Mouse (Mus musculus) ES-E14 (cell line): ENCODE data around the gene Apbb2. TPM values are rescaled to one million over a fixed set of nuclear protein-coding genes. Genes with fewer than 3 reads are reported as not detected.

ENCODE experiments used
- DNase-seq: peaks from one replicate; pipeline ENCODE4 v3.0.0-alpha.2; 2013; ENCODE audit warnings: low read depth, low spot score
- H3K27ac ChIP-seq: 2 replicates; pipeline ENCODE4 v1.5.1; 2012; ENCODE audit warnings: low read depth, mild to moderate bottlenecking, low read length, moderate library complexity, mixed read lengths; ENCODE audit not compliant: poor library complexity, insufficient read depth, severe bottlenecking
- H3K36me3 ChIP-seq: 2 replicates; pipeline ENCODE4 v1.6.1; 2012; ENCODE audit warnings: mild to moderate bottlenecking, low read length, moderate library complexity, mixed read lengths; ENCODE audit not compliant: control insufficient read depth, poor library complexity, insufficient read depth, severe bottlenecking
- H3K4me1 ChIP-seq, 2 experiments: fragments of 150-350 bp in 1 of 2; sonication (generic) in 1 of 2; 2 replicates each; pipeline ENCODE4 v1.6.1; 2012; ENCODE audit warnings: low read length in 2 of 2, mild to moderate bottlenecking in 1 of 2, mixed read lengths in 1 of 2; ENCODE audit not compliant: control insufficient read depth in 2 of 2, insufficient read depth in 2 of 2, poor library complexity in 1 of 2
- H3K4me3 ChIP-seq, 2 experiments: fragments of 150-350 bp in 1 of 2; sonication (generic) in 1 of 2; 2 replicates each; pipeline ENCODE4 v1.5.1; 2012; ENCODE audit warnings: low read length in 2 of 2, low read depth in 1 of 2, mild to moderate bottlenecking in 1 of 2, mixed read lengths in 1 of 2; ENCODE audit not compliant: insufficient read depth in 1 of 2, poor library complexity in 1 of 2, severe bottlenecking in 1 of 2
- H3K9ac ChIP-seq: 2 replicates; pipeline ENCODE4 v1.6.1; 2012; ENCODE audit warnings: low read depth, mild to moderate bottlenecking, low read length, mixed read lengths; ENCODE audit not compliant: poor library complexity, insufficient read depth, severe bottlenecking
- H3K9me3 ChIP-seq: fragments of 150-350 bp; sonication (generic); 2 replicates; pipeline ENCODE4 v1.6.1; 2012; ENCODE audit warnings: low read depth, mild to moderate bottlenecking, low read length; ENCODE audit not compliant: control insufficient read depth, insufficient read depth
- CHD2 ChIP-seq: IDR thresholded peaks from 2 replicates; pipeline ENCODE4 v1.6.1; 2014; ENCODE audit warnings: mild to moderate bottlenecking, low read depth, low read length, inconsistent platforms
- HCFC1 ChIP-seq: IDR thresholded peaks from 2 replicates; pipeline ENCODE4 v1.6.1; 2012; ENCODE audit warnings: low read length, inconsistent platforms, borderline replicate concordance; ENCODE audit not compliant: insufficient read depth
- MAFK ChIP-seq: IDR thresholded peaks from 2 replicates; pipeline ENCODE4 v1.6.1; 2014; ENCODE audit warnings: mild to moderate bottlenecking, low read depth, low read length, inconsistent platforms; ENCODE audit not compliant: insufficient read depth
- ZC3H11A ChIP-seq: IDR thresholded peaks from 2 replicates; pipeline ENCODE4 v1.6.1; 2012; ENCODE audit warnings: low read depth, mild to moderate bottlenecking, inconsistent platforms, low read length, borderline replicate concordance
- ZNF384 ChIP-seq: IDR thresholded peaks from 2 replicates; pipeline ENCODE4 v1.6.1; 2012; ENCODE audit warnings: low read depth, low read length, inconsistent platforms
- in situ Hi-C, 2 experiments: fragments of 600-800 bp; cut with MboI; formaldehyde crosslinking; loops; one replicate each; pipeline ENCODE4 v1.15.1; 2025; ENCODE audit warnings: low sequenced_read_pairs in 2 of 2, inconsistent platforms in 1 of 2; ENCODE audit not compliant: unreplicated experiment in 2 of 2
- total RNA-seq: library from RNA; depleted of rRNA; stranded (reverse); fragments of 300-350 nt; gene quantifications from 2 replicates; pipeline ENCODE4 v1.2.3, GENCODE M21; 2012

Gene Apbb2
- total RNA-seq, 1 experiment = 15.3 TPM

DNA sequence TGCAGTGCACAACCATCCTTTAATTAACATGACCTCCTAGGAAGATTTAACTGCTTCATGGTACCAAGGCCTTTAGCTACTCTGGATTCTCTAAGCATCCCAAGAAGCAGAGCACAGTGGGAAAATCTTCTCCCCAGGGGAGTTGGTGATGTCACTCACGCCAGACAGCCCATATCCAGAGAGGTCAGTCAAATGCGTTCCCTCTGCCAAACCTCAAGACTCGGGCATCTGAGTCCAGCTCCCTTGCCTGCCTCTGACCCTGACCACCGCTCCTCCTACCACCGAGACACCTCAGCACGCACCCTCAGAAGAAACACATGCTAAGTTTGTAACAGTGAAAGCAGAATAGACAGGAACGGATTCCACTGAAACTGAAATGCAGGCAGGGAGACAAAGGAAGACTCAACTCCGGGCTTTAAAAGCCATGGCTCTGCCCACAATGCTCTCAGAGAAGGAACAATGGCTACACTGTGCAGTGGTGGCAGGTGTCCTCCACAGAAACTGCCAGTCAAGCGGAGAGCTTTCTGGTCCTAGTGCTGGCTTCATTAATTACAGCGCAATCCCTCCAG, 72.9 kb downstream of the Apbb2 start:
- TF ChIP-seq HCFC1 (no peak), MAFK (no peak), ZNF384 (no peak), ZC3H11A (no peak), CHD2 (no peak)
- in situ Hi-C loops = no loop called here

DNA sequence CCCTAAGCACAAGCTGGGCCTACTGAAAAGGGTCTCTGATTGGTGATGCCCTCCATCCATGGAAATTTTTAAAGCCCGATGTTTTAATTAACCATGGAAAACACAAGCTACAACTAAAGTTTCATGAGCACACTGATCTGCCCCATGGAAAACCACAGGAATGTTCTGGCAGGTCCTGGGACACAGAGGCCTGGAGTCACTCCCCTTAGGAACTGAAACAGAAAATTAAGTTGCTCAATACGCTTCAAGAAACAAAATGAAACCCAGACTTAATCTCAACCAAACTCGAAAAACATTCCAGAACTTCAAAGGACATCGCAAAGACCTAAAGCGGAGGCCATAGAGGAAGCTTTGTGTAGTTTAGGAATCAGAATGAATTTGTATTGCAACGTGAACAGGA, 74.8 kb downstream of the Apbb2 start:
- in situ Hi-C loops = no loop called here
- Histone ChIP-seq H3K9ac (no peak overlapping the region), H3K36me3 (no peaks in the 10 kb centered on the region; the same call in 1 of the 2 replicates), H3K9me3 (no peaks in the 10 kb centered on the region), H3K4me1 (no peaks in the 10 kb centered on the region; a peak in 1 of 4 replicates), H3K27ac (no peak overlapping the region), H3K4me3 (no peak overlapping the region)
- TF ChIP-seq ZNF384 (no peak), HCFC1 (no peak)
- no peak for DNase-seq

More for the DNA sequence above, 72.9 kb downstream of the Apbb2 start:
- Histone ChIP-seq H3K4me1 (no peaks in the 10 kb centered on the region; a peak in 1 of 4 replicates), H3K4me3 (no peak overlapping the region), H3K27ac (no peak overlapping the region), H3K9ac (no peak overlapping the region), H3K36me3 (no peaks in the 10 kb centered on the region; the same call in 1 of the 2 replicates), H3K9me3 (no peaks in the 10 kb centered on the region)
- no peak for DNase-seq

DNA sequence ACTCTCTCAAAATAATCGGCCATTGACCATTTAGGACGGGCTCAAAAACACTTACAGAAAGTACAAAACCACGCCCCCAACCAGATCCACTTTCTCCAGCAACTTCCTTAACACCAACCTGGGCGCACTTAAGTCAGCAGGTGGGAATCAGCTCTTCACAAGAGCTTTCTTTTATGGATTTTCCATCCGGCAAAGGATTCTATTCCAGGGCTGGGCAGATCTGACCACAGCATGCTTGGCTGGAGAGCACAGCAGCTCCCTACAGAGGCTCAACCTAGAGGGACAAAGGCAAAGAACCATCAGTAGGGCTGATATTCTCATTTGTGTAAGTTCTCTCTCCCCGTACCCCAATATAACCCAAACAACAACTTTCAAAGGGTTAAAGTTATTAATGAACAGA, 75.2 kb downstream of the Apbb2 start:
- no peak overlapping the region for H3K27ac ChIP-seq
- no peak for TF ChIP-seq MAFK
- no peak for TF ChIP-seq ZNF384
- TF ChIP-seq ZC3H11A = no peak
- no peak for TF ChIP-seq CHD2
- TF ChIP-seq HCFC1 = no peak
- H3K9ac ChIP-seq = no peak overlapping the region
- in situ Hi-C loops = no loop called here
- H3K36me3 ChIP-seq = no peaks in the 10 kb centered on the region; the same call in 1 of the 2 replicates
- H3K9me3 ChIP-seq = no peaks in the 10 kb centered on the region
- no peak overlapping the region for H3K4me3 ChIP-seq
- H3K4me1 ChIP-seq = no peaks in the 10 kb centered on the region; a peak in 1 of 4 replicates
- DNase-seq = no peak

DNA sequence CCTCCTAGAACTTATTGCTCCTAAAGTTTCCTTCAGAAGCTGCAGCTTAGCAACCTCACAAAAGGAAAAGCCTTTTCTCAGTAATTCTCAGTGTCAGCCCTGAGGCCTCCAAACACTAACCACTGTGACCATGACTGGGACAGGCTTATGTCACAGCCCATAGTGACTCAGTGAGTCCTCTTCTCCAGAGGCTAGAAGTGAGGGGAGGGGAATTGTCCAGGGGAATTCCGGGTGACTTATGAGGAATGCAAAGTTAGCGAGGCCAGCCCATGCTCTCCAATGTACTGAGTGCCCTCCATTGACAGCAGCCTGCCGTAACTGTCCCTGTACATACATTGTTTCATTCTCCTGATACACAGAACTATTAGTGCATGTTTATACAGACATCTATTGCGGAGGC, 76.1 kb downstream of the Apbb2 start:
- no peak overlapping the region for H3K4me3 ChIP-seq
- in situ Hi-C loops = no loop called here
- TF ChIP-seq HCFC1 (no peak), ZC3H11A (no peak), ZNF384 (no peak), MAFK (no peak)
- no peak overlapping the region for H3K9ac ChIP-seq
- H3K36me3 ChIP-seq = no peaks in the 10 kb centered on the region; the same call in 1 of the 2 replicates
- H3K9me3 ChIP-seq = no peaks in the 10 kb centered on the region
- no peak overlapping the region for H3K27ac ChIP-seq
- no peak for DNase-seq
- H3K4me1 ChIP-seq = no peaks in the 10 kb centered on the region; a peak in 1 of 4 replicates

DNA sequence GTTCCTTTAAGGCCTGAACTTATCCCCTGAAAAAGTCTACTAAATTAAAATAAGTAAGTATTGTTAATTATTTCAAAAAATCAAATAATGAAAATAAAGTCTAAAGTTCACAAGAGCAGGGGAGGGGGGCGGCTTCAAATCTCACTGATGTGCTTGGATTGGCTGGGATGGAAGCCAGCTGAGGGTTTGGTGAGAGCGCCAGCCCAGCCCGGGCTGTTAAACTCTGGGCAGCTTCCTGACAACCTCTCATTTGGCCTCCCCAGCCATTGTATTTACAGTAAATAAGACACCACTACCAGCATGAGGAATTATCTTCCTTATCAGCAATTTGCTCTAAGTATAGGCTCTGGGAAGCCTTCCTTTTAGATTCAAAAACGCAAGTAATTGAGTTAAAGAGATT, 77.2 kb downstream of the Apbb2 start:
- Histone ChIP-seq H3K9me3 (no peaks in the 10 kb centered on the region), H3K36me3 (no peaks in the 10 kb centered on the region), H3K4me3 (no peak overlapping the region), H3K27ac (no peak overlapping the region), H3K9ac (no peak overlapping the region), H3K4me1 (no peaks in the 10 kb centered on the region; a peak in 1 of 4 replicates)
- in situ Hi-C loops = no loop called here
- TF ChIP-seq ZC3H11A = no peak
- TF ChIP-seq HCFC1 = no peak
- TF ChIP-seq CHD2 = no peak
- no peak for TF ChIP-seq MAFK
- no peak for TF ChIP-seq ZNF384
- no peak for DNase-seq
